Mouse (Mus musculus) testis, adult 2 months (tissue): ENCODE data around the gene Chd2. TPM values are rescaled to one million over a fixed set of nuclear protein-coding genes. Genes with fewer than 3 reads are reported as not detected.

Experiments used
- H3K27ac ChIP-seq: fragments of 200-500 bp; 2 replicates; pipeline ENCODE4 v1.5.1; 2012; ENCODE audit warnings: low read depth, low read length; ENCODE audit not compliant: control insufficient read depth, insufficient read depth
- H3K27me3 ChIP-seq: fragments of 200-500 bp; 2 replicates; pipeline ENCODE4 v1.6.1; 2012; ENCODE audit warnings: mild to moderate bottlenecking, low read length, moderate library complexity; ENCODE audit not compliant: control insufficient read depth, insufficient read depth
- H3K36me3 ChIP-seq: fragments of 200-500 bp; 2 replicates; pipeline ENCODE4 v1.6.1; 2012; ENCODE audit warnings: mild to moderate bottlenecking, low read length; ENCODE audit not compliant: control insufficient read depth, insufficient read depth
- H3K4me1 ChIP-seq: fragments of 200-500 bp; 2 replicates; pipeline ENCODE4 v1.6.1; 2012; ENCODE audit warnings: low read length; ENCODE audit not compliant: control insufficient read depth, insufficient read depth
- H3K4me3 ChIP-seq: fragments of 200-500 bp; 2 replicates; pipeline ENCODE4 v1.5.1; 2012; ENCODE audit warnings: low read depth, mild to moderate bottlenecking, low read length, moderate library complexity, mixed read lengths; ENCODE audit not compliant: control insufficient read depth
- CTCF ChIP-seq: fragments of 200-500 bp; IDR thresholded peaks from 2 replicates; pipeline ENCODE4 v1.5.1; 2012; ENCODE audit warnings: low read depth, mild to moderate bottlenecking, inconsistent platforms, low read length, moderate library complexity; ENCODE audit not compliant: control insufficient read depth, insufficient read depth, insufficient replicate concordance
- POLR2A ChIP-seq: fragments of 200-500 bp; IDR thresholded peaks from 2 replicates; pipeline ENCODE4 v1.6.1; 2012; ENCODE audit warnings: low read depth, mild to moderate bottlenecking, inconsistent platforms, low read length, moderate library complexity; ENCODE audit not compliant: control insufficient read depth
- polyA plus RNA-seq: library from polyadenylated mRNA; depleted of rRNA; stranded (reverse); fragments of >200 nt; gene quantifications from 2 replicates; pipeline ENCODE4 v1.2.3, GENCODE M21; 2012; rRNA removed

Chd2 gene
- polyA plus RNA-seq, result 17.7 and 20.6 TPM in 2 replicates

- Histone ChIP-seq H3K27me3 (no peaks in the 10 kb centered on the region), H3K27ac (peak within 1 kb of the TSS; percentile 97)
- TF ChIP-seq CTCF (no peak), POLR2A (peak; percentile 35; the same call in 1 of the 2 replicates)
Measured at GRCm38 (mm10) chr7:73541412-73542130, at the start of gene Chd2. Gene Chd2, minus strand, starts transcription at chr7:73541830.

GRCm38 (mm10) chr7:73590757-73591156 is 49.1 kb upstream of the Chd2 start:
- Histone ChIP-seq H3K27ac (no peak overlapping the region), H3K4me3 (no peak overlapping the region), H3K4me1 (no peaks in the 10 kb centered on the region; the same call in none of the 2 replicates), H3K27me3 (no peaks in the 10 kb centered on the region), H3K36me3 (no peaks in the 10 kb centered on the region)
- TF ChIP-seq CTCF (no peak), POLR2A (no peak)

More at GRCm38 (mm10) chr7:73541412-73542130, at the start of gene Chd2:
- no peaks in the 10 kb centered on the region for H3K36me3 ChIP-seq
- peaks cover 4% of the 10 kb centered on the region; the same call in 1 of the 2 replicates for H3K4me1 ChIP-seq
- H3K4me3 ChIP-seq, result peak within 1 kb of the TSS; percentile 87

- H3K4me3 ChIP-seq, result no peak overlapping the region
- no peaks in the 10 kb centered on the region for H3K27me3 ChIP-seq
- TF ChIP-seq CTCF (no peak), POLR2A (no peak)
- no peak overlapping the region for H3K27ac ChIP-seq
- H3K36me3 ChIP-seq, result no peaks in the 10 kb centered on the region
- no peaks in the 10 kb centered on the region; the same call in none of the 2 replicates for H3K4me1 ChIP-seq
Measured at GRCm38 (mm10) chr7:73589208-73589771, 47.7 kb upstream of the Chd2 start.

- Histone ChIP-seq H3K27me3 (no peaks in the 10 kb centered on the region), H3K36me3 (no peaks in the 10 kb centered on the region), H3K4me1 (no peaks in the 10 kb centered on the region), H3K4me3 (no peak overlapping the region), H3K27ac (no peak overlapping the region)
- no peak for TF ChIP-seq CTCF
- TF ChIP-seq POLR2A, result no peak
Measured at GRCm38 (mm10) chr7:73588351-73588906, 46.8 kb upstream of the Chd2 start.

- no peak for TF ChIP-seq CTCF
- no peak for TF ChIP-seq POLR2A
Measured at GRCm38 (mm10) chr7:73586717-73587116, 45.1 kb upstream of the Chd2 start.

GRCm38 (mm10) chr7:73586206-73586605 is 44.6 kb upstream of the Chd2 start:
- no peaks in the 10 kb centered on the region for H3K36me3 ChIP-seq
- H3K4me3 ChIP-seq, result no peak overlapping the region
- TF ChIP-seq POLR2A, result no peak
- TF ChIP-seq CTCF, result no peak
- H3K4me1 ChIP-seq, result no peaks in the 10 kb centered on the region
- H3K27ac ChIP-seq, result no peak overlapping the region
- no peaks in the 10 kb centered on the region for H3K27me3 ChIP-seq

More at GRCm38 (mm10) chr7:73586717-73587116, 45.1 kb upstream of the Chd2 start:
- Histone ChIP-seq H3K27ac (no peak overlapping the region), H3K36me3 (no peaks in the 10 kb centered on the region), H3K4me1 (no peaks in the 10 kb centered on the region), H3K27me3 (no peaks in the 10 kb centered on the region), H3K4me3 (no peak overlapping the region)
